Mouse (Mus musculus) lung, postnatal 10 days (tissue): ENCODE measurements at regions not wholly inside any gene's neighbourhood (a gene's known extent, or its start where the extent isn't known, plus 50 kb on each side); places are given as distances from the start of the nearest gene placed in this dataset.

Source experiments
- DNase-seq: peaks from one replicate; pipeline ENCODE4 v3.0.0; 2021

GRCm38 (mm10) chr5:111659229-111659628 is 74.5 kb upstream of the Gm26897 start:
- DNase-seq: no peak

GRCm38 (mm10) chr5:111660447-111660846 is 73.3 kb upstream of the Gm26897 start:
- DNase-seq: no peak

DNA sequence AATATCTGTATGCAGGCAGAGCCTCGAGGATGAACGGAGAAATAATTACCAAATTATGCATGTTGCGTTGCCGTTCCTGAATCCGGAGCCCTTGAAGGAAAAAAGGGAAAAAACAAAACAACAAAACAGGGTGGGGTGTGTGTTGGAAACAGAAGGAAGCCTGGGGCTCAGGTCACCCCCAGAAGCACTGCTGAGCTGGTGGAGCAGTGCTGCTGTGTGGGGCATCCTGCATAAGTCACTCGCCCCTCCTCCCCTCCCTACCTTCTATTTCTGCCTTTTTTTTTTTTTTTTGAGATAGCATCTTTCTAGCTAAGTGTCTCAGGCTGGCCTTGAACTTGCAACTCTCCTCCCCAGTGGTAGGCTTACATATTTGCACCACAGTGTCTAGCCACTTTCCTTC is 72.8 kb upstream of the Gm26897 start:
- DNase-seq: no peak

DNA sequence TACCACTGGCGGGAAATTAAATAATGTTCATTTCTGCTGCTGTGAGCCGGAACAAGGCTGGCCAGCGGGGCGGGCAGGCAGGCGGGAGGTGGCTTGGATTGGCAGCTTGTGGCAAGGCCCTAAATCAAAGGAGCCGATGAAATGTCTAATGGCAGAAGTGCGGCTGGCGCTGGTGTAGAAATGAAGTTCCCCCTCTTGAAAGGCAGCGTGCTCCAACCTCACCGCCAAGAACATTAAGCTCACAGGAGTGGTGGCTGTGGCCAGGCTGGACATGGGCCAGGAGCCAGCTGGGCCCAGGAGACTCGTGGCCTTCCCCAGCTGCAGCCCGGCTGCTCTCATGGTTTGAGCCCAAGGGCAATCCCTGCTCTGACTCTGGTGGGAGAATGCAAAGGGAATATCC is 71.8 kb upstream of the Gm26897 start:
- DNase-seq: peak; percentile 62

DNA sequence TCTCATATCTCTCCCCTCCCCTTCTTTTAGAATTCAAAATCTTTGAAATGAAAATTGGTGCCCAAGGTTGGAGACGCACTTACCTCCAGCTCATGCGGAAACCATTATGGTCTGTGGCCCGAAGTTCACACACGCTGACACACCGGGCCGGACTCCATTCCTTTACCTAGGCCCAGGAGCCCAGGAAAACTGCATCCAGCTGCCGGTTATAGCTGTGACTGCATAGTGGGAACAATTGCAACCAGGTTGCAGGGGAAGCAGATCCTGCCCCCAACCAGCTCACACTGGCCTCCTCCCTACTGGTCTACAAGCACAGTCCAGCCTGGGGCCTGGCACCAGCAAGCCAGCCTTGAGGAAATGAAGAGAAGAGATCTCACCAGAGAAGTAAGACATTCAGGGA is 69.9 kb upstream of the Gm26897 start:
- DNase-seq: no peak

DNA sequence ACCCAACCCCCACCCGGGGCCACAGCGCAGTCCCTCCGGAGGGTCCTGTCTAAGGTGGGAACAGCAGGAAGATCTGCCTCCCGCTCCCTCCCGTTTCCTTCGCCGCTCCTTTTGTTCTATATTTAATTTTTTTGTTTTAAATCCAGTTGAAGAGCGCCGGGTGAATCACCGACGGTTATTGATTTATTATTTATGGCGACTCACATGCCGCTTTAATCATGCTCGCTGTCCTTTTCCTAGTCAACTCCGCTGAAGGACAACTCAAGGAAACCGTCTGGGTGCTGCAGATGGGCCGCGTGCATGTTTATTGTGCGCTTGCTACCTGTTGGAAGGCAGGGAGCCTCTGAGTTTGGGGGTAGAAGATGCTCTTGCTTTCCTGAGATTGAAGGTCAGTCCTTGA is 68.3 kb upstream of the Gm26897 start:
- no peak for DNase-seq

- DNase-seq: no peak
These were observed 67.7 kb upstream of the Gm26897 start for GRCm38 (mm10) chr5:111666007-111666406.

DNA sequence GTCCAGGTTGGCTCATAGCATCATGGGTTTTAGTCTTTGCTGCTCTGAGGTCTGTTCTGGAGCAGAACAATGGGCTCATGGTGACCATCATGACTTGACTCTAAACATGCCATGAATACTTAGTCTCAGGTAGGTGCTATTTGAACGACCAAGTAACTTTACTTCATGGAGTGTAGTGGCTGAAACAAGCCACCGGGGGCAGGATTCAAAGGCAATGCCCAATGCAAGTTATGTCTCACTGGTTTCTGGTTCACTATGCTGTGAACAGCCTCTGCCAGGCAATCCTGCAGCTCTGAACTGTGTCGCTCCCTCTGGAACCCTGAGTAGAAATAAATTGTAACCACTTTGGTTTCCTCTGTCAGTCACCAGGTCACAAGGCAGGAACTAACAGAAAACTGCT is 65.8 kb upstream of the Gm26897 start:
- DNase-seq: no peak

- DNase-seq: no peak
These were observed 64.6 kb upstream of the Gm26897 start for GRCm38 (mm10) chr5:111669139-111669538.

GRCm38 (mm10) chr5:111671762-111672161 is 62.0 kb upstream of the Gm26897 start:
- DNase-seq: no peak

GRCm38 (mm10) chr5:111674976-111675672 is 58.6 kb upstream of the Gm26897 start:
- DNase-seq: peak; percentile 34

GRCm38 (mm10) chr5:111675673-111676261 is 58.0 kb upstream of the Gm26897 start:
- peak; percentile 92 for DNase-seq

- no peak for DNase-seq
These were observed 55.8 kb upstream of the Gm26897 start for GRCm38 (mm10) chr5:111677847-111678311.

DNA sequence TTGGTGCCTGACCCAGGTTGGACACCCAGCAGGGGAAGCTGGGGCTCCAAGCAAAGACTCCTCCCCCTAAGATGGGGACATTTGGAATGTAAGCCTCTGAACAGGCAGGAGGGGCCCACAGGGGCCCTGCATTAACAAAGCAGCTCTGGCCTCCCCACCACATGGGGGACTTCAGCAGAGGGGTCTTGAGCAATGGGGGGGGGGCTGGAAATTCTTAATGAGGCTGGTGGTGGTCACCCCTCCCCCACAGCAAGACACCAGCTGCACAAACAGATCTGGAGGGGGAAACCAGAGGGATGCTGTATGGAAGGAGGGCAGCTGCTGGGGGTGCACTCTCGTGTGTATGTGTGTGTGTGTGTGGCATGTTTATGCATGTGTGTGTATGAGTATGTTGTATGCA is 55.2 kb upstream of the Gm26897 start:
- no peak for DNase-seq

DNA sequence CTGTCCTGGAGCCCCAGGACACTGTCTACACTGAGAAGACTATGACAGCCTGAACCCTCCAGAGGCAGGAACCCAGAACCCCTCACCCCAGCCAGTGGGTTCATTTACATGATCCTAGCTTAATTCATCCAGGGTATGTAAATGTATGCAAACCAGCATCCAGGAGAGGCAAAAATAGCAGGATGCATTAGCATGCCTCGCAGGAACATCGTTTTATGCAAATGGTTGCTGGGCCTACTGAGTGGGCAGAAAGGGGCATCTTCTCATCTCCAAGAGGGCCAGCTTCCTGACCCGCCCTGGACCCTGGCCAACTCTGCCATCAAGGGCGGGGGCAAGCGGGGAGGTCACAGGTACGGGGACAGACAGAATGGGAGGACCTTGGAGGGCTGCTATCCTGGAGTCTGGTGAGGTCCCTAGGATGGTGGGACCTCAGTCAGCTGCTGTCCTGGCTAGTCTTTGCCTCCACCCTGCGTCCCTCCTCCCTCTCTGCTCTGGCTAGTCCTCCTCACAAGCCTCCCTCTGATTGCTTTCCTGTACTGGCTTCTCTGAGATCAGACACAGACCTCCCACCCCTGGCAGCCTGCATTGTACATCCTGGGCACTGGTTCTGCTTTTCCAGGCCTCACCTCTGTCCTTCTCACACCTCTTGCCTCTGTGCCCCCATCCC is 52.2 kb upstream of the Gm26897 start:
- DNase-seq: no peak

DNA sequence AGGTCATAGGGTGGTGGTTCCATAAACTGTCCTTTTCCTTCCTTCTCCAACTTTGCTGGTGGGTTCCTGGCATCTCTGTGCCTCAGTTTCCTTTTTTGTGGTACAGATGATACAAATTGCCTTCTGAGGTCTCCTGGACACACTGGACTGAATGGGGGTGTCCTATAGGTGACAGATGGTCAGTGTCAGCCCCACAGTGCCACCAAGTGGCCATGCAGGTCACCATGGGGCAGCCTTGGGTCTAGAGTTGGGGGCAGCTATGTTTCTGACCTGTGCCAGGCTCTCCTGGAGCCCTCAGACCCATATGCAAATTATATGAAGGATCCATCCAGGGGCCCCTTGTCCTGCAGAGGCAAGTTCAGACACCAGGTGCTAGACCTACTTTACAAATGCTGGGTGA is 50.8 kb upstream of the Gm26897 start:
- DNase-seq: peak; percentile 63
